Mouse (Mus musculus) liver, postnatal 0 days (tissue): ENCODE data around the gene Myh7b. TPM values are rescaled to one million over a fixed set of nuclear protein-coding genes. Genes with fewer than 3 reads are reported as not detected.
"Not testable (repeated sequence)": the region's sequence is repeated elsewhere in the genome, so short reads cannot be mapped to it uniquely, and the experiment has no call there.

ENCODE experiments used
- ATAC-seq: fragments of 200-750 bp; cut with Nextera tagmentation; 2 replicates; pipeline ENCODE4 v1.8.0; 2017; ENCODE audit warnings: mild to moderate bottlenecking, moderate library complexity
- DNase-seq: peaks from one replicate; pipeline ENCODE4 v3.0.0-alpha.2; 2016
- H3K27ac ChIP-seq: fragments of 300-500 bp; sonication (generic); 2 replicates; pipeline ENCODE4 v1.5.1; 2014; ENCODE audit warnings: antibody characterized with exemption, moderate library complexity, mild to moderate bottlenecking, low read depth
- H3K27me3 ChIP-seq: fragments of 300-500 bp; sonication (generic); 2 replicates; pipeline ENCODE4 v1.6.1; 2014; ENCODE audit warnings: low read length, control low read depth, mixed read lengths; ENCODE audit not compliant: insufficient read depth
- H3K36me3 ChIP-seq: fragments of 300-500 bp; sonication (generic); replicated peaks from 2 replicates; pipeline ENCODE4 v1.6.1; 2014; ENCODE audit warnings: mild to moderate bottlenecking, control low read depth, low read length, moderate library complexity, mixed read lengths; ENCODE audit not compliant: insufficient read depth
- H3K4me1 ChIP-seq: fragments of 300-500 bp; sonication (generic); 2 replicates; pipeline ENCODE4 v1.6.1; 2014; ENCODE audit warnings: antibody characterized with exemption, mild to moderate bottlenecking, control low read depth; ENCODE audit not compliant: insufficient read depth
- H3K4me2 ChIP-seq: fragments of 300-500 bp; sonication (generic); 2 replicates; pipeline ENCODE4 v1.6.1; 2014; ENCODE audit warnings: low read depth, mild to moderate bottlenecking, low read length, moderate library complexity, mixed read lengths
- H3K4me3 ChIP-seq: fragments of 300-500 bp; sonication (generic); 2 replicates; pipeline ENCODE4 v1.5.1; 2014; ENCODE audit warnings: low read depth, low read length
- H3K9ac ChIP-seq: fragments of 300-500 bp; sonication (generic); replicated peaks from 2 replicates; pipeline ENCODE4 v1.6.1; 2014; ENCODE audit warnings: mild to moderate bottlenecking, moderate library complexity
- H3K9me3 ChIP-seq: fragments of 300-500 bp; sonication (generic); 2 replicates; pipeline ENCODE4 v1.6.1; 2016; ENCODE audit warnings: mild to moderate bottlenecking, control low read depth, low read length, mixed read lengths
- CTCF ChIP-seq: sonication (generic); IDR thresholded peaks from 2 replicates; pipeline ENCODE4 v1.5.1; 2016; ENCODE audit warnings: antibody characterized with exemption, low read depth
- EP300 ChIP-seq: IDR thresholded peaks from 2 replicates; pipeline ENCODE4 v1.6.1; 2016; ENCODE audit warnings: antibody characterized with exemption, low read depth, mild to moderate bottlenecking
- WGBS: fragments of 180-500 bp; shearing (Covaris S2); extraction: QIAGEN DNeasy Blood & Tissue Kit; methylation state at CpG from one replicate; pipeline ENCODE4 v1.1.7; 2014; ENCODE audit not compliant: insufficient replicate concordance; 5-methylcytosine and 5-hydroxymethylcytosine counted together
- polyA plus RNA-seq: library from polyadenylated mRNA; unstranded; fragments of >200 nt; fragmentation: Nextera tagmentation; extraction: Ambion mirVana; gene quantifications from 2 replicates; pipeline ENCODE4 v1.2.1, GENCODE M21; 2015

Gene Myh7b
- polyA plus RNA-seq, 1 experiment from 2014 or later: 0.38 TPM

DNA sequence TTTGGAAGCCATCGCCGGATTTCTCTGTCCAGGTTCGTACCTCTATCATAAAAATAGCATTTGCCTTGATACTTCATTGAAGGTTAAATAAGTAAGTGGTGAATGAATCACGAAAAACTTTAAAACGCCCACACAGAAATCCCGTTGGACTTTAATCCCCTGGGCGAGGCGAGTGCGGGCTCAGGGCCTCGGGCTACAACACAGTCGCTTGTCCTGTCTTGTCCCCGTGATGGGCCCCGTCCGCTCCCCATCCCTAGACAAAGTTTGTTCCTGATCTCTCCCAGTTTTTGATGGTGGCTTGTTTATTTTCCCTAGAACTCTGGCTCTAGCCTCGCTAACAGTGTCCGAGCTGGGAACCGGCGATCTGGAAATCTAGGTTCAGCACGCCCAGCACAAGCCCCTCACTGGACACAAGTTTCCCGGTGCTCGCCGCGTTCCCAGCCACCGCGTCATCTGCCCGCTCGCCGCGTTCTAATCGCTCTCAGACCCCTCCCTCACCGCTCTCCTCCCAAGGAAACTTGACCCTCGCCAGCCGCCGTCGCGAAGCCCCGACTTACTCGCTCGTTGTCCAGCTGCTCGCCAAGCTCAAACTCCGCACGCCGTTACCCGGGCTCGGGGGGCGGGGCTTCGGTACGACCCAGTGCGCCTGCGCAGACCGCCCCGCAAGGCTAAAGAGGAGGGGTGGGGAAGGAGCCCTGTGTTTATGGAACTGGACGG, 18.7 kb upstream of the Myh7b start, which contains the start of gene Gss:
TSS of gene Gss (minus strand) at position 674 of the 717 bp plus-strand sequence.
- DNase-seq (peak; percentile 99), ATAC-seq (peak; percentile 91)
- TF ChIP-seq CTCF (no peak), EP300 (peak; percentile 44; the same call in 1 of the 2 replicates)
- under 1% methylated on average over 53 of the region's 53 CpGs for WGBS
- Histone ChIP-seq H3K27me3 (no peaks in the 10 kb centered on the region), H3K36me3 (no peaks in the 10 kb centered on the region), H3K9me3 (no peaks in the 10 kb centered on the region), H3K4me1 (peaks cover 32% of the 10 kb centered on the region), H3K9ac (peak within 1 kb of the TSS; percentile 85), H3K4me2 (peak within 1 kb of the TSS; percentile 91), H3K27ac (peak within 1 kb of the TSS; percentile 84), H3K4me3 (peak within 1 kb of the TSS; percentile 87)

GRCm38 (mm10) chr2:155592854-155593283, 18.1 kb upstream of the Myh7b start:
- Histone ChIP-seq H3K9ac (peak overlapping the region; percentile 85), H3K27me3 (no peaks in the 10 kb centered on the region), H3K9me3 (no peaks in the 10 kb centered on the region), H3K4me2 (peak overlapping the region; percentile 91), H3K36me3 (no peaks in the 10 kb centered on the region), H3K4me3 (peak overlapping the region; percentile 87), H3K4me1 (peaks cover 32% of the 10 kb centered on the region), H3K27ac (peak overlapping the region; percentile 84)
- TF ChIP-seq EP300 (peak; percentile 28; the same call in 1 of the 2 replicates), CTCF (no peak)
- whole genome bisulfite sequencing: 0% methylated on average over 9 of the region's 9 CpGs
- ATAC-seq: no peak
- no peak for DNase-seq

DNA sequence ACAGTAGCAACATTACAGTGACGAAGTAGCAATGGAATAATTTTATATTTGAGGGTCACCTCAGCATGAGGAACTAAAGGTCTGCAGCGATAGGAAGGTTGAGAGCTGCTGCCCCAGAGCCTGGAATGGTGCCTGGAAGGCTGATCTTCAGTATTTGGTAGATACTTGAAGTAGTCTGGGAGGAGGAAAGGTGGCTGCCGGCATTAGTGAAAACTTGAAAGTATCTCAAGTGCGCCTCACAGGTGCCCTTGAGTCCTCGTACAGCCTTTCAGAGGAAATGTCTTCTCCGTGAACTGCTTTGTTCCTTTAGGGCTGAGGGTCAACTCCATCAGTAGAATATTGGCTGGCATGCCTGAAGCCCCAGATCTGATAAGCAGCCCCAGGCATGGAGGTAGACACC, 15.5 kb upstream of the Myh7b start:
- ATAC-seq (no peak), DNase-seq (no peak)
- 82% methylated on average over 6 of the region's 6 CpGs for WGBS
- H3K4me3 ChIP-seq: no peak overlapping the region
- H3K9me3 ChIP-seq: no peaks in the 10 kb centered on the region
- H3K27me3 ChIP-seq: no peaks in the 10 kb centered on the region
- H3K4me1 ChIP-seq: peaks cover 20% of the 10 kb centered on the region
- TF ChIP-seq EP300 (no peak), CTCF (no peak)
- H3K9ac ChIP-seq: no peak overlapping the region
- no peak overlapping the region for H3K27ac ChIP-seq
- no peak overlapping the region for H3K4me2 ChIP-seq
- H3K36me3 ChIP-seq: no peaks in the 10 kb centered on the region

- Histone ChIP-seq H3K4me3 (no peak overlapping the region), H3K27me3 (no peaks in the 10 kb centered on the region), H3K4me2 (no peak overlapping the region), H3K36me3 (no peaks in the 10 kb centered on the region), H3K4me1 (peaks cover 27% of the 10 kb centered on the region), H3K27ac (0 out of 2 replicates have a peak overlapping the region, but pooled peaks have one; percentile 87), H3K9ac (no peak overlapping the region), H3K9me3 (no peaks in the 10 kb centered on the region)
- ATAC-seq (peak; percentile 58), DNase-seq (no peak)
- WGBS: 81% methylated on average over 3 of the region's 3 CpGs
- TF ChIP-seq EP300: no peak
- peak; percentile 72 for TF ChIP-seq CTCF
Observed at GRCm38 (mm10) chr2:155603707-155604106, 7.3 kb upstream of the Myh7b start.

DNA sequence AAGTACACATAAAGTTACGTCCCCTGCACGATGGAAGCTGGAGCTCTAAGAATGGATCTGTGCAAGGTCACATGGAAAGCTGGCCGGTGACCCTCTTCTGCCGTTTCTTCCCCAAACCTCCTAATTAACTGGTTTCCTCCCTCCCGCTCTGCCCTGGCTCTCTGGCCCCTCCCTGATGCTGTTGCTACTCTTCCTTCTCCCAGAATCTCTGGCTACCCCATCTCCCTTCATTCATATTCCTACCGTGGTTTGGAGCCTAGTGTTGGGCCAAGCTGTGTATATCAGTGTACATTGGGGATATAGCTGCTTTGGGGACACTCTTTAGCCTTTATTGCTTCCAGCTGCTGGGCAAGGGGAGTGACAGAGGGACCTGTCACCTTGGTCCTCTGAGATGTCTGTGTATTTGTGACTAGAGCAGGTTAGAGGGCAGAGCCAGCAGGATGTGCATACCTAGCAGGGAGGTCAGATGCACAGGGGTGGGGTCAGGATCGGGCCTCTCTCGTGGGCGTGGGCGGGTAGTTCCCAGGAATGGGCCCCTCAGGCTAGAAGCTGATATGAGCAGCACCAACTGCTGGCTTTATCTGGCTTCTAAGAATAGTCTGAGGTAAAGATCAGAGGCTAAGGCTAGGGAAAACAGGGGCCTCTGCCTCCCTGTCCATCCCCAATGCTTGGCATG, 6.3 kb upstream of the Myh7b start:
- Histone ChIP-seq H3K27me3 (no peaks in the 10 kb centered on the region), H3K4me3 (peak overlapping the region; percentile 25), H3K4me1 (peaks cover 27% of the 10 kb centered on the region), H3K9ac (peak overlapping the region; percentile 57), H3K36me3 (no peaks in the 10 kb centered on the region), H3K27ac (peak overlapping the region; percentile 87), H3K9me3 (no peaks in the 10 kb centered on the region), H3K4me2 (peak overlapping the region; percentile 72)
- ATAC-seq (peak; percentile 90), DNase-seq (peak; percentile 70)
- no peak for TF ChIP-seq CTCF
- no peak; the same call in 1 of the 2 replicates for TF ChIP-seq EP300
- WGBS: 35% methylated on average over 10 of the region's 10 CpGs

DNA sequence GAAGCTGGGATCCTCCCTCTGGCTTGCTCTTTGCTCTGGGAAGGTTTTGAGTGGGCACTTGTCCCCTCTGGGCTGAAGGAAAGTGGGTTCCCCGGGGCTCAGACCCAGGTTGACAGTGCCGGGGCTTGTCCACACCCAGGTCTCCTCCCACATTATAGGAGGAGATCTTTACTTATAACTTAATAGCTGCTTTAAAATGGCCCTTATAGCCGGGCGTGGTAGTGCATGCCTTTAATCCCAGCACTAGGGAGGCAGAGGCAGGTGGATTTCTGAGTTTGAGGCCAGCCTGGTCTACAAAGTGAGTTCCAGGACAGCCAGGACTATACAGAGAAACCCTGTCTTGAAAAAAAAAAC, 5.8 kb upstream of the Myh7b start:
- peak overlapping the region; percentile 87 for H3K27ac ChIP-seq
- peak overlapping the region; percentile 25 for H3K4me3 ChIP-seq
- peak; percentile 82 for ATAC-seq
- peak overlapping the region; percentile 72 for H3K4me2 ChIP-seq
- peak overlapping the region; percentile 57 for H3K9ac ChIP-seq
- peaks cover 27% of the 10 kb centered on the region for H3K4me1 ChIP-seq
- 53% methylated on average over 4 of the region's 4 CpGs for WGBS
- not testable (repeated sequence) for H3K27me3 ChIP-seq, H3K36me3 ChIP-seq, H3K9me3 ChIP-seq, DNase-seq
